Mouse (Mus musculus): ENCODE measurements around the gene Nanos1. TPM values are rescaled to one million over a fixed set of nuclear protein-coding genes. Genes with fewer than 3 reads are reported as not detected.

Gene Nanos1
- polyA plus RNA-seq, 1 experiment = 7.5 TPM

GRCm38 (mm10) chr19:60758896-60759835, 3.4 kb downstream of the Nanos1 start:
- no peak for TF ChIP-seq GATA1 (IDR thresholded peaks at IDR 0.05; ENCODE audit: low read length)

- no peak for TF ChIP-seq GATA1 (IDR thresholded peaks at IDR 0.05; ENCODE audit: low read length)
These were observed 17.6 kb downstream of the Nanos1 start for GRCm38 (mm10) chr19:60773366-60773765.

GRCm38 (mm10) chr19:60782034-60782433, 26.2 kb downstream of the Nanos1 start:
- TF ChIP-seq GATA1 (IDR thresholded peaks at IDR 0.05; ENCODE audit: low read length) = no peak

- no peak for TF ChIP-seq GATA1 (IDR thresholded peaks at IDR 0.05; ENCODE audit: low read length)
These were observed 28.9 kb downstream of the Nanos1 start for GRCm38 (mm10) chr19:60784712-60785111.

DNA sequence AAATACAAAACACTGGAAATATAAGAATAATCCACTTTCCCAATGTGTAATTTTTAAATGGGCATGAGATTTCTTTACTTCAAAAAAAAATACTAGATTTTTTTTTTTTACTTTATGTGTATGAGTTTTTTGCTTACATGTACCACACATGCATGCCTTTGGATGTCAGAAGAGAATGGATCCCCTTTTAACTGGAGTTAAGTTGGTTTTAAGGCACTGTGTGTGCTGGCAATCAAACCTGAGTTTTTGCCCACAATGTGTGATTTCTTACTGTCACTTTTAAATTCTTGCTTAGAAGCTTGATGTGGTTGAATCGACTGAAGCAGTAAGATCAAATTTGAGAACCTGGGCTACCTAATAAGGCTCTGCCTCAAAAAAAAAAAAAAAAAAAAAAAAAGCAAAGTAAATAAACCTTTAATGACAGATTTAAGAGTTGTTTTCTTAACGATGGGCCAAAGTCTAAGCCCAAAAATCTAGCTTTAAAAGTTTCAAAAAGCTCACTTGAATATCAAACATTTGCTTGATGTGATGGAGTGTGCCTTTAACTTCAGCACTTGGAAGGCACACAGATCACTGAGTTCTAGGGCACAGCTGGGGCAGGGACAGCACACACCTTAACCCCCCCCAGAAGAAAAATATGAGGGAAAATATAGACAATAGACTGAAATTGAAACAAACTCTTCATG, 31.8 kb downstream of the Nanos1 start:
- no peak for TF ChIP-seq GATA1 (IDR thresholded peaks at IDR 0.05; ENCODE audit: low read length)

DNA sequence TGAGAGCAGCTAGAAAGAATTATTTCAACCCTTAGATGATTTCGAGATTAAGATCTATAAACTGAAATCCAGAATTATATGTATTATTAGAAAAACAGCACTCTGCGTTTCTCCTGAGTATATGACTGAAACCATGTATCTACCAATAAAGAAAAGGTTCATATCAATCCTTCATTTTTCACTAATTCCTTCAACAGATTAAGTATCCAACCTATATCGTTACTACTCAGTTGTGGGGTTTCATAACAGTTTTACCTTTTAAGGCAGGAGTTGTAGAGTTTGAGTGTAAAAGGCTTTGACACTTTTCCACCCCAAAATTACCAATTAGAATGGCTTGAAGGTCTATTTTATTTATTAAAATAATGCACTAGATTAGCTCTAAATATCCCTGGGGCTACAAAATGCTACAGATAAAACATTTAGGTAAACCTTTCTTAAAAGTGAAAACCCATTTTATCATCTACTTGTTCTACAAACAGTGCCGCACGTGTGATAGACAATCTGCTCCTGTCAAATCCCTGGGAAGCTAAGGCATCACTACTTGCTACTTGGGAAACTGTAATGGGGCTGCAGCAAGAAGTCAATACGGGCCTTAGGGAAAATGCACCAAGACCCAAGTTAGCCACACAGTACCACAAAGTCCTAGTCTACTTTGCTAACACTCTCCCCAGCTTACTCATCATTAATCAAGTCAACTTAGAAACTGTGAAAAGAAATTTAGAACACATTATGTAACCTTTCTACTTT, 32.6 kb downstream of the Nanos1 start:
- TF ChIP-seq GATA1 (IDR thresholded peaks at IDR 0.05; ENCODE audit: low read length) = no peak

DNA sequence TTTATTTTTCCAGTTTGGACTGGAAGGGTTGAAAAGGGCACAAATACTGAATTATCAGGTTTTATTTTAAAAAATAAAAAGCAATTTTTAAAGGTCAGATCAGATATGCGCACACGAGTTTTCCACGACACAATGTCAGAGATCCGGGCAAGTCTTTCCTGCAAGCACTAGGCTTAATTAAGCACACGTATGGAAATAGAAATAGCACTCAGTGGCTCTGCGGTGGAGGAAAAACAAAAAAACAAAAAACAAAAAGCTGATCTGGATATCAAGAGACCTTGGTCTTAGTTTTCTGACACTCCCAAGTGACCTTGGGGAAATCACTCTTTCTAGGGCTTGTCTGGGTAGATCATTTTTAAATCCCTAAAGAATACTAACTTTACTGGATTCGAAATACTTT, 33.7 kb downstream of the Nanos1 start:
- no peak for TF ChIP-seq GATA1 (IDR thresholded peaks at IDR 0.05; ENCODE audit: low read length)

GRCm38 (mm10) chr19:60789919-60790506, 34.2 kb downstream of the Nanos1 start:
- no peak for TF ChIP-seq GATA1 (IDR thresholded peaks at IDR 0.05; ENCODE audit: low read length)

DNA sequence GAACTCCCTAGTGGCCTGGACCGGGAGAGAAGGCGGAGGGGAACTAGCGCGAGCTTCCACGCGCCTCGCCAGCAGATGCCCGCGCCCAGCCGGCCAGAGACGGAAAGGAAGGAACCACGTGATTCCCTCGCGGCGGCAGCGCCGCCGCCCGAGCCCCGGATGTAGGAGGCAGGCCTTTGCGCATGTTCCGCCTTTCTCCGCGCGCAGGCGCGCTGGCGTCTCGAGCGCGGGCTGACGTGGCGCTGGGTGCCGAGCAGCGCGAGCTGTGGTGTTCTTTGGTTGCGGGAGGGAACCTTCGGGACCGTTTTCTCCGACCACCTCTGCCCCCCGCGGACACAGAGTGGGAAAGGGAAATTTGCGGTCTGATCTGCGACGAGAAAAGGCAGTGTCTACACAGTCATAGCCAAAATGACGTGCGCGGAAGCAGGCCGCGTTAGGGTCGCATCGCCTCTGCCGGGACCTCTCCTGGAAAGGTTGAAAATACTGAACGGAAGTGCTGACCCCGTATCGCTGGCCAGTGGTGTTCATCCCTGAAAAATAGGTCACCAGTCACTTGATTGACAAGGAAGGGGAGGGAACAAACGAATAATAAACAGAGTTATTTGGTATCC, 34.9 kb downstream of the Nanos1 start, which contains the start of gene Eif3a:
Gene Eif3a, minus strand, starts transcription at position 108 of the 611 bp plus-strand sequence.
- TF ChIP-seq GATA1 (IDR thresholded peaks at IDR 0.05; ENCODE audit: low read length) = no peak

GRCm38 (mm10) chr19:60791164-60791563, 35.4 kb downstream of the Nanos1 start:
- TF ChIP-seq GATA1 (IDR thresholded peaks at IDR 0.05; ENCODE audit: low read length) = no peak

- TF ChIP-seq GATA1 (IDR thresholded peaks at IDR 0.05; ENCODE audit: low read length) = no peak
These were observed 37.5 kb downstream of the Nanos1 start for GRCm38 (mm10) chr19:60793170-60793707.

DNA sequence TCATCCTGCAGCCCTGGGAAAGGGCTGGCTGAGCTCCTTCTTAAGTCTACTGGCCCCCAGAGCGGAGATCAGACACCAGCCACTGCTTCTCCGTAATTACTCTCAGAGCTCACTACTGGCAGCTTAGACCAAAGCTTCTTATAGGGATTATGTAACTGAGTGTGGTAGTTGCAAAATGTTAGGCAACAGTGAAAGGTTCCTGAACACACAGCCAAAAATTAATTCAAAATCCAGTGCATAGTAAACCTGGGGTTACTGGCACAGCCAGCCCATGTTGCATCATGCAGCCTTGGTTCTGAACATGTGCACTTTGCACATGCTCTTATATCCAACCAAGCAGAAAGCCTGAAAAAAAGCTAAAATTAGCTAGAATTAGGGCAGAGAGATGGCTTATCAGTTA, 39.5 kb downstream of the Nanos1 start:
- TF ChIP-seq GATA1 (IDR thresholded peaks at IDR 0.05; ENCODE audit: low read length) = no peak

DNA sequence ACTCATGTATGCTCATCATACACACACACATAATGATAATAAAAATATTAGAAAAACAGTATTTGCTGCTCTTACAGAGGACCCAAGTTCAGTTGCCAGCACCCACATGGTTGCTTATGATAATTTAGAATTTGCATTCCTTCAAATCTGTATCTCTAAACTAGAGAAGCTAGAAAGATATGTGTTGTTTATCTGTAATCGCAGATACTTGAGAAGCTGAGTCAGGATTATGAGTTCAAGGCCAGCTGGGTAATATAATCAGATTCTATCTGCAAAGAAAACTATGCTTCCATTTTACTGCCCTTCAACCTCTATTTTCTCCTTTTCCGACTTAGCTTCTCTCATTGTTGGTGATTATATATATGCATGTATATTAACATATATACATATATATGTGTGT, 41.6 kb downstream of the Nanos1 start:
- no peak for TF ChIP-seq GATA1 (IDR thresholded peaks at IDR 0.05; ENCODE audit: low read length)

- peak; percentile 93 for TF ChIP-seq GATA1 (IDR thresholded peaks at IDR 0.05; ENCODE audit: low read length)
These were observed 44.2 kb downstream of the Nanos1 start for GRCm38 (mm10) chr19:60799867-60800569.
